Mouse (Mus musculus): ENCODE results near the gene Thnsl2.

GRCm38 (mm10) chr6:71135031-71135430 lies 9.2 kb downstream of the Thnsl2 start:
- TF ChIP-seq CTCF (IDR thresholded peaks at IDR 0.05 in 2 of 3, conservative IDR thresholded peaks at IDR 0.05 in 1 of 3; ENCODE audit: control insufficient read depth in 1 of 3, insufficient read depth in 1 of 3, low read depth in 2 of 3, low read length in 3 of 3, poor library complexity in 1 of 3, severe bottlenecking in 1 of 3) (no peak), ZC3H11A (IDR thresholded peaks at IDR 0.05; ENCODE audit: low read depth, low read length) (no peak), EP300 (IDR thresholded peaks at IDR 0.05; ENCODE audit: low read depth in 1 of 2, low read length in 2 of 2) (no peak), USF2 (IDR thresholded peaks at IDR 0.05; ENCODE audit: borderline replicate concordance in 1 of 2, insufficient read depth in 1 of 2, low read depth in 1 of 2, low read length in 2 of 2) (no peak), NELFE (IDR thresholded peaks at IDR 0.05; ENCODE audit: low read depth, low read length) (no peak), ZMIZ1 (IDR thresholded peaks at IDR 0.05; ENCODE audit: low read depth, low read length) (no peak), ETS1 (IDR thresholded peaks at IDR 0.05; ENCODE audit: low read depth, low read length) (no peak), E2F4 (IDR thresholded peaks at IDR 0.05; ENCODE audit: borderline replicate concordance, low read depth, low read length) (no peak), POLR2A (IDR thresholded peaks at IDR 0.05; ENCODE audit: control insufficient read depth in 1 of 2, insufficient read depth in 1 of 2, low read depth in 1 of 2, low read length in 2 of 2, poor library complexity in 1 of 2) (no peak)

Measured in MEL (cell line).